In genomic region chr17:5987271-5988056, GRCm38 (mm10) we compare ENCODE assay signal across 12 mouse cellular contexts. TPM values are rescaled to one million over a fixed set of nuclear protein-coding genes. Genes with fewer than 3 reads are reported as not detected.
A peak's percentile ranks its signal among the peaks of the same experiment; 100 is the strongest.
DNase-seq lines count a peak whose midpoint lies in the region; ATAC-seq lines count a peak whose summit lies in the region.
"Had no signal": no experiment of that assay in that cellular context is flagged by ENCODE, and none has a peak within 500 bp of the region (broad histone marks: within the 10 kb centered on the region; RNA-seq: fewer than 3 reads in every experiment).

No protein-coding gene starts in this region.

- ATAC-seq in heart, embryonic 16.5 days (replicated peaks; ENCODE audit: extremely low read depth, insufficient read depth, low FRiP score): peak; percentile 20; the same call in 1 of the 2 replicates
- no peak for ATAC-seq in megakaryocyte, adult 5-6 weeks (ENCODE audit: poor library complexity, severe bottlenecking)
- ATAC-seq in stomach, embryonic 14.5 days (ENCODE audit: insufficient number of reproducible peaks, insufficient read depth, low FRiP score, low read depth): peak; percentile 35; the same call in 1 of the 2 replicates
- ATAC-seq: forebrain, postnatal 0 days had no signal

- no peak for DNase-seq in heart, adult 18-20 months
- peak; percentile 55 for DNase-seq in ZHBTc4 (ENCODE audit: low read depth, low spot score)
- no peak for DNase-seq in yolk sac, embryonic 10.5 days (ENCODE audit: low spot score)
- no peak for DNase-seq in spleen, postnatal 10 days (ENCODE audit: low spot score in 2 of 2)
- DNase-seq: forebrain, postnatal 0 days; kidney, adult 8-10 months had no signal

- H3K4me2 ChIP-seq in heart, embryonic 16.5 days (ENCODE audit: low read depth, low read length): no peak overlapping the region
- H3K4me2 ChIP-seq in stomach, embryonic 14.5 days (replicated peaks; ENCODE audit: low read depth, low read length): no peak overlapping the region
- H3K4me2 ChIP-seq: heart, embryonic 15.5 days had no signal

- 53% methylated on average over 11 of the region's 11 CpGs for WGBS in heart, embryonic 16.5 days
- WGBS in stomach, embryonic 14.5 days: 46% methylated on average over 11 of the region's 11 CpGs

- H3K36me3 ChIP-seq in heart, embryonic 16.5 days (ENCODE audit: control insufficient read depth, insufficient read depth): 0 out of 2 replicates have a peak, but pooled peaks cover 2% of the 10 kb centered on the region
- peaks cover 31% of the 10 kb centered on the region for H3K36me3 ChIP-seq in megakaryocyte, embryonic 14.5 days (replicated peaks; ENCODE audit: low read length)
- H3K36me3 ChIP-seq in stomach, embryonic 14.5 days (ENCODE audit: control insufficient read depth, insufficient read depth, low read length): no peaks in the 10 kb centered on the region
- H3K36me3 ChIP-seq: heart, embryonic 15.5 days had no signal

- H3K9me3 ChIP-seq in heart, embryonic 16.5 days (replicated peaks; ENCODE audit: control insufficient read depth, low read length): no peaks in the 10 kb centered on the region
- peaks cover 9% of the 10 kb centered on the region for H3K9me3 ChIP-seq in megakaryocyte, embryonic 14.5 days
- H3K9me3 ChIP-seq in stomach, embryonic 14.5 days (ENCODE audit: control insufficient read depth, low read depth, low read length): no peaks in the 10 kb centered on the region
- H3K9me3 ChIP-seq: heart, embryonic 15.5 days had no signal

- no peaks in the 10 kb centered on the region for H3K27me3 ChIP-seq in heart, embryonic 16.5 days (ENCODE audit: control insufficient read depth, insufficient read depth, low read length)
- peaks cover 13% of the 10 kb centered on the region for H3K27me3 ChIP-seq in megakaryocyte, embryonic 14.5 days (replicated peaks)
- H3K27me3 ChIP-seq in stomach, embryonic 14.5 days (ENCODE audit: control insufficient read depth, insufficient read depth, low read length): no peaks in the 10 kb centered on the region
- H3K27me3 ChIP-seq: heart, embryonic 15.5 days had no signal

- H3K9ac ChIP-seq in heart, embryonic 16.5 days (ENCODE audit: low read length): no peak overlapping the region
- no peak overlapping the region for H3K9ac ChIP-seq in stomach, embryonic 14.5 days (replicated peaks; ENCODE audit: low read depth, low read length)
- H3K9ac ChIP-seq: forebrain, postnatal 0 days; heart, embryonic 15.5 days; liver, embryonic 14.5 days had no signal

- no peak overlapping the region for H3K27ac ChIP-seq in heart, embryonic 16.5 days (ENCODE audit: low read length)
- peak overlapping the region; percentile 33; the same call in 1 of the 2 replicates for H3K27ac ChIP-seq in stomach, embryonic 14.5 days (ENCODE audit: low read length)
- H3K27ac ChIP-seq: heart, embryonic 15.5 days; liver, embryonic 14.5 days had no signal

- peaks cover 22% of the 10 kb centered on the region for H3K4me1 ChIP-seq in heart, embryonic 16.5 days (ENCODE audit: control insufficient read depth, insufficient read depth, low read length)
- peaks cover 65% of the 10 kb centered on the region for H3K4me1 ChIP-seq in megakaryocyte, embryonic 14.5 days
- H3K4me1 ChIP-seq in stomach, embryonic 14.5 days (ENCODE audit: control insufficient read depth, insufficient read depth, low read length): peaks cover 8% of the 10 kb centered on the region; the same call in 1 of the 2 replicates

- H3K4me3 ChIP-seq in heart, embryonic 16.5 days (ENCODE audit: low read length): no peak overlapping the region
- H3K4me3 ChIP-seq in megakaryocyte, embryonic 14.5 days (replicated peaks): peak overlapping the region; percentile 84
- H3K4me3 ChIP-seq in stomach, embryonic 14.5 days (ENCODE audit: low read depth, low read length): no peak overlapping the region
- H3K4me3 ChIP-seq: heart, embryonic 15.5 days had no signal

RNA-seq across cellular contexts. Expression of gene Synj2, which starts 46.4 kb away (rescaled TPM):
- 4.2 and 5.3 TPM in 2 replicates for polyA plus RNA-seq in heart, embryonic 16.5 days (2015; fragmentation: Nextera tagmentation; extraction: Ambion mirVana)
- total RNA-seq in heart, adult 18-20 months (2021): 10 to 100 TPM; 45.2 to 58.1 TPM
- 4.1 and 4.3 TPM in 2 replicates for polyA plus RNA-seq in megakaryocyte, embryonic 14.5 days (2012; ENCODE audit: insufficient read depth, low replicate concordance)
- total RNA-seq in megakaryocyte, adult 5-6 weeks (2015): 3.5 and 3.6 TPM in 2 replicates
- 4.2 and 5.1 TPM in 2 replicates for total RNA-seq in megakaryocyte, adult 5-6 weeks (2017)
- polyA plus RNA-seq in stomach, embryonic 14.5 days (2014; fragmentation: Nextera tagmentation; extraction: Ambion mirVana): 7.5 and 10.3 TPM in 2 replicates
